Mouse (Mus musculus): ENCODE measurements at regions not wholly inside any gene's neighbourhood (a gene's known extent, or its start where the extent isn't known, plus 50 kb on each side); places are given as distances from the start of the nearest gene placed in this dataset.

GRCm38 (mm10) chr2:137437741-137438140 lies 321.3 kb upstream of the Jag1 start:
- Histone ChIP-seq H3K27me3 (no peaks in the 10 kb centered on the region), H3K4me2 (no peak overlapping the region), H3K4me1 (replicated peaks) (no peaks in the 10 kb centered on the region), H3K9ac (no peak overlapping the region), H3K9me3 (no peaks in the 10 kb centered on the region), H3K27ac (replicated peaks) (no peak overlapping the region), H3K36me3 (no peaks in the 10 kb centered on the region), H3K4me3 (no peak overlapping the region)
- ATAC-seq (ENCODE audit: low read depth): no peak
- WGBS: 63% methylated on average over 5 of the region's 5 CpGs

- Histone ChIP-seq H3K4me1 (replicated peaks) (no peaks in the 10 kb centered on the region; the same call in 1 of the 2 replicates), H3K36me3 (no peaks in the 10 kb centered on the region), H3K4me3 (no peak overlapping the region), H3K9ac (no peak overlapping the region), H3K4me2 (no peak overlapping the region), H3K9me3 (no peaks in the 10 kb centered on the region), H3K27me3 (no peaks in the 10 kb centered on the region), H3K27ac (replicated peaks) (no peak overlapping the region)
- no peak for ATAC-seq (ENCODE audit: low read depth)
- 78% methylated on average over 4 of the region's 4 CpGs for whole genome bisulfite sequencing
Measured at GRCm38 (mm10) chr2:137436161-137436560, 319.7 kb upstream of the Jag1 start.

GRCm38 (mm10) chr2:137422656-137423055 lies 306.2 kb upstream of the Jag1 start:
- no peak for ATAC-seq (ENCODE audit: low read depth)
- Histone ChIP-seq H3K9me3 (no peaks in the 10 kb centered on the region), H3K27me3 (no peaks in the 10 kb centered on the region), H3K4me3 (no peak overlapping the region), H3K36me3 (no peaks in the 10 kb centered on the region), H3K4me2 (no peak overlapping the region), H3K4me1 (replicated peaks) (no peaks in the 10 kb centered on the region), H3K27ac (replicated peaks) (no peak overlapping the region), H3K9ac (no peak overlapping the region)
- 81% methylated on average over 3 of the region's 3 CpGs for WGBS

- Histone ChIP-seq H3K36me3 (no peaks in the 10 kb centered on the region), H3K9me3 (no peaks in the 10 kb centered on the region), H3K9ac (no peak overlapping the region), H3K27me3 (no peaks in the 10 kb centered on the region), H3K4me3 (no peak overlapping the region), H3K4me2 (no peak overlapping the region), H3K4me1 (replicated peaks) (no peaks in the 10 kb centered on the region), H3K27ac (replicated peaks) (no peak overlapping the region)
- no peak for ATAC-seq (ENCODE audit: low read depth)
- 40% methylated on average over 4 of the region's 4 CpGs for WGBS
Measured at GRCm38 (mm10) chr2:137419678-137420077, 303.2 kb upstream of the Jag1 start.

- Histone ChIP-seq H3K4me3 (no peak overlapping the region), H3K27ac (replicated peaks) (no peak overlapping the region), H3K4me1 (replicated peaks) (no peaks in the 10 kb centered on the region), H3K36me3 (no peaks in the 10 kb centered on the region), H3K4me2 (no peak overlapping the region), H3K9me3 (no peaks in the 10 kb centered on the region), H3K27me3 (no peaks in the 10 kb centered on the region), H3K9ac (no peak overlapping the region)
- WGBS: 76% methylated on average over 6 of the region's 6 CpGs
- ATAC-seq (ENCODE audit: low read depth): no peak
Measured at GRCm38 (mm10) chr2:137417691-137418090, 301.2 kb upstream of the Jag1 start.

- H3K9me3 ChIP-seq: no peaks in the 10 kb centered on the region
- H3K4me3 ChIP-seq: no peak overlapping the region
- no peak overlapping the region for H3K27ac ChIP-seq (replicated peaks)
- H3K4me1 ChIP-seq (replicated peaks): no peaks in the 10 kb centered on the region
- no peak overlapping the region for H3K4me2 ChIP-seq
- H3K9ac ChIP-seq: no peak overlapping the region
- WGBS: 83% methylated on average over 3 of the region's 3 CpGs
- no peaks in the 10 kb centered on the region for H3K27me3 ChIP-seq
- no peak for ATAC-seq (ENCODE audit: low read depth)
- no peaks in the 10 kb centered on the region for H3K36me3 ChIP-seq
Measured at GRCm38 (mm10) chr2:137413432-137413831, 297.0 kb upstream of the Jag1 start.

- no peaks in the 10 kb centered on the region for H3K36me3 ChIP-seq
- H3K27me3 ChIP-seq: no peaks in the 10 kb centered on the region
- H3K4me1 ChIP-seq (replicated peaks): no peaks in the 10 kb centered on the region
- ATAC-seq (ENCODE audit: low read depth): no peak
- H3K27ac ChIP-seq (replicated peaks): no peak overlapping the region
- H3K9ac ChIP-seq: no peak overlapping the region
- no peaks in the 10 kb centered on the region for H3K9me3 ChIP-seq
- WGBS: 92% methylated on average over 2 of the region's 2 CpGs
- no peak overlapping the region for H3K4me3 ChIP-seq
- H3K4me2 ChIP-seq: no peak overlapping the region
Measured at GRCm38 (mm10) chr2:137409611-137410010, 293.2 kb upstream of the Jag1 start.

GRCm38 (mm10) chr2:137408294-137408693 lies 291.9 kb upstream of the Jag1 start:
- Histone ChIP-seq H3K36me3 (no peaks in the 10 kb centered on the region), H3K4me3 (no peak overlapping the region), H3K4me2 (no peak overlapping the region), H3K9me3 (no peaks in the 10 kb centered on the region), H3K27me3 (no peaks in the 10 kb centered on the region), H3K4me1 (replicated peaks) (no peaks in the 10 kb centered on the region), H3K9ac (no peak overlapping the region), H3K27ac (replicated peaks) (no peak overlapping the region)
- ATAC-seq (ENCODE audit: low read depth): no peak
- WGBS: 92% methylated on average over 2 of the region's 2 CpGs

- no peak overlapping the region for H3K9ac ChIP-seq
- WGBS: 54% methylated on average over 4 of the region's 4 CpGs
- no peaks in the 10 kb centered on the region for H3K36me3 ChIP-seq
- 0 out of 2 replicates have a peak, but pooled peaks have one; percentile 15 for ATAC-seq (ENCODE audit: low read depth)
- H3K27me3 ChIP-seq: no peaks in the 10 kb centered on the region
- peaks cover 4% of the 10 kb centered on the region; the same call in 1 of the 2 replicates for H3K4me1 ChIP-seq (replicated peaks)
- no peak overlapping the region for H3K27ac ChIP-seq (replicated peaks)
- no peaks in the 10 kb centered on the region for H3K9me3 ChIP-seq
- no peak overlapping the region for H3K4me3 ChIP-seq
- no peak overlapping the region for H3K4me2 ChIP-seq
Measured at GRCm38 (mm10) chr2:137393486-137393885, 277.0 kb upstream of the Jag1 start.

- H3K36me3 ChIP-seq: no peaks in the 10 kb centered on the region
- H3K4me1 ChIP-seq (replicated peaks): no peaks in the 10 kb centered on the region
- no peak overlapping the region for H3K4me2 ChIP-seq
- no peaks in the 10 kb centered on the region for H3K9me3 ChIP-seq
- no peaks in the 10 kb centered on the region for H3K27me3 ChIP-seq
- 90% methylated on average over 2 of the region's 2 CpGs for WGBS
- no peak overlapping the region for H3K27ac ChIP-seq (replicated peaks)
- no peak overlapping the region for H3K9ac ChIP-seq
- ATAC-seq (ENCODE audit: low read depth): no peak
- no peak overlapping the region for H3K4me3 ChIP-seq
Measured at GRCm38 (mm10) chr2:137379816-137380215, 263.4 kb upstream of the Jag1 start.

GRCm38 (mm10) chr2:137375346-137375745 lies 258.9 kb upstream of the Jag1 start:
- 88% methylated on average over 5 of the region's 5 CpGs for WGBS
- Histone ChIP-seq H3K27ac (replicated peaks) (no peak overlapping the region), H3K27me3 (no peaks in the 10 kb centered on the region), H3K4me3 (no peak overlapping the region), H3K9ac (no peak overlapping the region), H3K4me2 (no peak overlapping the region), H3K9me3 (no peaks in the 10 kb centered on the region), H3K4me1 (replicated peaks) (no peaks in the 10 kb centered on the region), H3K36me3 (no peaks in the 10 kb centered on the region)
- no peak for ATAC-seq (ENCODE audit: low read depth)

- no peaks in the 10 kb centered on the region for H3K9me3 ChIP-seq
- WGBS: 77% methylated on average over 2 of the region's 2 CpGs
Measured at GRCm38 (mm10) chr2:137371062-137371461, 254.6 kb upstream of the Jag1 start.

GRCm38 (mm10) chr2:137363006-137363405 lies 246.6 kb upstream of the Jag1 start:
- Histone ChIP-seq H3K4me3 (no peak overlapping the region), H3K27me3 (no peaks in the 10 kb centered on the region), H3K9ac (no peak overlapping the region), H3K36me3 (no peaks in the 10 kb centered on the region), H3K9me3 (no peaks in the 10 kb centered on the region), H3K27ac (replicated peaks) (no peak overlapping the region), H3K4me1 (replicated peaks) (no peaks in the 10 kb centered on the region), H3K4me2 (no peak overlapping the region)
- no peak for ATAC-seq (ENCODE audit: low read depth)
- 80% methylated on average over 2 of the region's 2 CpGs for WGBS

More at GRCm38 (mm10) chr2:137371062-137371461, 254.6 kb upstream of the Jag1 start:
- no peaks in the 10 kb centered on the region for H3K27me3 ChIP-seq
- no peaks in the 10 kb centered on the region for H3K36me3 ChIP-seq
- H3K4me1 ChIP-seq (replicated peaks): no peaks in the 10 kb centered on the region
- no peak overlapping the region for H3K4me3 ChIP-seq
- H3K27ac ChIP-seq (replicated peaks): no peak overlapping the region
- no peak overlapping the region for H3K9ac ChIP-seq
- H3K4me2 ChIP-seq: no peak overlapping the region
- no peak for ATAC-seq (ENCODE audit: low read depth)
